Mouse (Mus musculus): ENCODE results near the gene Crb1. TPM values are rescaled to one million over a fixed set of nuclear protein-coding genes. Genes with fewer than 3 reads are reported as not detected.

Crb1 gene
- polyA plus RNA-seq, 1 experiment from 2014 or later, result 0.29 TPM

GRCm38 (mm10) chr1:139276619-139277320, 100.1 kb downstream of the Crb1 start:
- Histone ChIP-seq H3K9ac (ENCODE audit: low read depth, low read length) (no peak overlapping the region), H3K36me3 (ENCODE audit: insufficient read depth, low read length) (no peaks in the 10 kb centered on the region)

GRCm38 (mm10) chr1:139267844-139268243, 109.1 kb downstream of the Crb1 start:
- no peak overlapping the region for H3K9ac ChIP-seq (ENCODE audit: low read depth, low read length)
- no peak for ATAC-seq (replicated peaks; ENCODE audit: low FRiP score, low read depth)
- H3K9me3 ChIP-seq (replicated peaks; ENCODE audit: low read length), result no peaks in the 10 kb centered on the region
- no peaks in the 10 kb centered on the region for H3K27me3 ChIP-seq (ENCODE audit: insufficient read depth, low read length)
- no peaks in the 10 kb centered on the region for H3K36me3 ChIP-seq (ENCODE audit: insufficient read depth, low read length)
- peak; percentile 89 for DNase-seq (ENCODE audit: low spot score)
- no peak overlapping the region for H3K27ac ChIP-seq
- TF ChIP-seq CTCF (IDR thresholded peaks at IDR 0.05; ENCODE audit: low read depth), result peak; percentile 92
- H3K4me1 ChIP-seq (replicated peaks; ENCODE audit: insufficient read depth, low read length), result no peaks in the 10 kb centered on the region
- no peak overlapping the region for H3K4me3 ChIP-seq (replicated peaks; ENCODE audit: low read depth, low read length)
- no peak overlapping the region for H3K4me2 ChIP-seq (ENCODE audit: low read length)
- WGBS, result 15% methylated on average over 6 of the region's 6 CpGs

More at GRCm38 (mm10) chr1:139276619-139277320, 100.1 kb downstream of the Crb1 start:
- TF ChIP-seq CTCF (IDR thresholded peaks at IDR 0.05; ENCODE audit: low read depth), result no peak
- no peaks in the 10 kb centered on the region for H3K4me1 ChIP-seq (replicated peaks; ENCODE audit: insufficient read depth, low read length)
- 76% methylated on average over 4 of the region's 4 CpGs for WGBS
- H3K27me3 ChIP-seq (ENCODE audit: insufficient read depth, low read length), result no peaks in the 10 kb centered on the region
- H3K9me3 ChIP-seq (replicated peaks; ENCODE audit: low read length), result no peaks in the 10 kb centered on the region
- no peak overlapping the region for H3K4me2 ChIP-seq (ENCODE audit: low read length)
- no peak overlapping the region for H3K27ac ChIP-seq
- no peak for ATAC-seq (replicated peaks; ENCODE audit: low FRiP score, low read depth)
- no peak for DNase-seq (ENCODE audit: low spot score)
- no peak overlapping the region for H3K4me3 ChIP-seq (replicated peaks; ENCODE audit: low read depth, low read length)

- Histone ChIP-seq H3K36me3 (ENCODE audit: insufficient read depth, low read length) (no peaks in the 10 kb centered on the region), H3K9me3 (replicated peaks; ENCODE audit: low read length) (no peaks in the 10 kb centered on the region), H3K9ac (ENCODE audit: low read depth, low read length) (no peak overlapping the region), H3K4me1 (replicated peaks; ENCODE audit: insufficient read depth, low read length) (no peaks in the 10 kb centered on the region), H3K4me2 (ENCODE audit: low read length) (no peak overlapping the region), H3K4me3 (replicated peaks; ENCODE audit: low read depth, low read length) (no peak overlapping the region), H3K27ac (no peak overlapping the region), H3K27me3 (ENCODE audit: insufficient read depth, low read length) (no peaks in the 10 kb centered on the region)
- WGBS, result 96% methylated on average over 1 of the region's 1 CpGs
- TF ChIP-seq CTCF (IDR thresholded peaks at IDR 0.05; ENCODE audit: low read depth), result no peak
- ATAC-seq (replicated peaks; ENCODE audit: low FRiP score, low read depth), result no peak
- no peak for DNase-seq (ENCODE audit: low spot score)
Measured at GRCm38 (mm10) chr1:139264245-139264644, 112.7 kb downstream of the Crb1 start.

GRCm38 (mm10) chr1:139263158-139263557, 113.7 kb downstream of the Crb1 start:
- no peak for TF ChIP-seq CTCF (IDR thresholded peaks at IDR 0.05; ENCODE audit: low read depth)
- Histone ChIP-seq H3K27me3 (ENCODE audit: insufficient read depth, low read length) (no peaks in the 10 kb centered on the region), H3K9me3 (replicated peaks; ENCODE audit: low read length) (no peaks in the 10 kb centered on the region), H3K9ac (ENCODE audit: low read depth, low read length) (no peak overlapping the region), H3K4me2 (ENCODE audit: low read length) (no peak overlapping the region), H3K36me3 (ENCODE audit: insufficient read depth, low read length) (no peaks in the 10 kb centered on the region), H3K4me3 (replicated peaks; ENCODE audit: low read depth, low read length) (no peak overlapping the region), H3K4me1 (replicated peaks; ENCODE audit: insufficient read depth, low read length) (no peaks in the 10 kb centered on the region), H3K27ac (no peak overlapping the region)
- 50% methylated on average over 1 of the region's 1 CpGs for WGBS
- DNase-seq (ENCODE audit: low spot score), result no peak
- no peak for ATAC-seq (replicated peaks; ENCODE audit: low FRiP score, low read depth)

- Histone ChIP-seq H3K4me1 (replicated peaks; ENCODE audit: insufficient read depth, low read length) (no peaks in the 10 kb centered on the region), H3K36me3 (ENCODE audit: insufficient read depth, low read length) (no peaks in the 10 kb centered on the region), H3K9ac (ENCODE audit: low read depth, low read length) (no peak overlapping the region), H3K27ac (no peak overlapping the region), H3K9me3 (replicated peaks; ENCODE audit: low read length) (no peaks in the 10 kb centered on the region), H3K4me2 (ENCODE audit: low read length) (no peak overlapping the region), H3K27me3 (ENCODE audit: insufficient read depth, low read length) (no peaks in the 10 kb centered on the region), H3K4me3 (replicated peaks; ENCODE audit: low read depth, low read length) (no peak overlapping the region)
- DNase-seq (ENCODE audit: low spot score), result no peak
- WGBS, result 58% methylated on average over 7 of the region's 7 CpGs
- TF ChIP-seq CTCF (IDR thresholded peaks at IDR 0.05; ENCODE audit: low read depth), result no peak
- ATAC-seq (replicated peaks; ENCODE audit: low FRiP score, low read depth), result no peak
Measured at GRCm38 (mm10) chr1:139255581-139255980, 121.3 kb downstream of the Crb1 start.

- ATAC-seq (replicated peaks; ENCODE audit: low FRiP score, low read depth), result no peak
Measured at GRCm38 (mm10) chr1:139252041-139252440, 124.9 kb downstream of the Crb1 start.

More at GRCm38 (mm10) chr1:139252041-139252440, 124.9 kb downstream of the Crb1 start:
- H3K27ac ChIP-seq, result no peak overlapping the region
- no peaks in the 10 kb centered on the region for H3K27me3 ChIP-seq (ENCODE audit: insufficient read depth, low read length)
- no peaks in the 10 kb centered on the region for H3K36me3 ChIP-seq (ENCODE audit: insufficient read depth, low read length)
- no peaks in the 10 kb centered on the region for H3K4me1 ChIP-seq (replicated peaks; ENCODE audit: insufficient read depth, low read length)
- no peak for TF ChIP-seq CTCF (IDR thresholded peaks at IDR 0.05; ENCODE audit: low read depth)
- peak; percentile 20 for DNase-seq (ENCODE audit: low spot score)
- H3K4me2 ChIP-seq (ENCODE audit: low read length), result no peak overlapping the region
- H3K4me3 ChIP-seq (replicated peaks; ENCODE audit: low read depth, low read length), result no peak overlapping the region
- H3K9ac ChIP-seq (ENCODE audit: low read depth, low read length), result no peak overlapping the region
- WGBS, result 84% methylated on average over 3 of the region's 3 CpGs
- no peaks in the 10 kb centered on the region for H3K9me3 ChIP-seq (replicated peaks; ENCODE audit: low read length)

Measured in kidney, postnatal 0 days (tissue).